Mouse (Mus musculus): ENCODE results near the gene Jph4. TPM values are rescaled to one million over a fixed set of nuclear protein-coding genes. Genes with fewer than 3 reads are reported as not detected.

Jph4 gene
- total and polyA plus RNA-seq, 3 experiments = not detected

GRCm38 (mm10) chr14:55160251-55161071 lies 43.7 kb upstream of the Jph4 start:
- peaks cover 0 to 11% of the 10 kb centered on the region in 2 experiments; a peak in 2 of 4 replicates for H3K4me1 ChIP-seq (ENCODE audit: control insufficient read depth in 1 of 2, insufficient read depth in 2 of 2)
- H3K36me3 ChIP-seq (replicated peaks in 1 of 2; ENCODE audit: control insufficient read depth in 1 of 2, insufficient read depth in 1 of 2, low read length in 1 of 2) = no peaks in the 10 kb centered on the region
- H3K9me3 ChIP-seq (replicated peaks; ENCODE audit: low read length) = no peaks in the 10 kb centered on the region
- no peak for TF ChIP-seq SIN3A (IDR thresholded peaks at IDR 0.05; ENCODE audit: low read length)
- no peak for TF ChIP-seq JUND (conservative IDR thresholded peaks at IDR 0.05; ENCODE audit: low read depth, low read length)
- no peak for TF ChIP-seq KAT2A (IDR thresholded peaks at IDR 0.05; ENCODE audit: insufficient replicate concordance, low read length)
- TF ChIP-seq POLR2A (IDR thresholded peaks at IDR 0.05; ENCODE audit: low read depth, low read length) = no peak
- no peak for TF ChIP-seq RCOR1 (conservative IDR thresholded peaks at IDR 0.05; ENCODE audit: low read depth, low read length)
- TF ChIP-seq ZKSCAN1 (IDR thresholded peaks at IDR 0.05; ENCODE audit: borderline replicate concordance, low read depth, low read length) = no peak
- TF ChIP-seq E2F4 (IDR thresholded peaks at IDR 0.05; ENCODE audit: insufficient replicate concordance, low read depth, low read length) = no peak
- no peak for TF ChIP-seq NRF1 (IDR thresholded peaks at IDR 0.05; ENCODE audit: low read depth, low read length)
- no peak for TF ChIP-seq CTCF (conservative IDR thresholded peaks at IDR 0.05 in 1 of 2, IDR thresholded peaks at IDR 0.05 in 1 of 2; ENCODE audit: low read depth in 2 of 2, low read length in 2 of 2)
- no peak for TF ChIP-seq RAD21 (IDR thresholded peaks at IDR 0.05; ENCODE audit: low read depth, low read length)
- TF ChIP-seq ZC3H11A (IDR thresholded peaks at IDR 0.05; ENCODE audit: low read depth, low read length) = no peak
- TF ChIP-seq MEF2A (IDR thresholded peaks at IDR 0.05; ENCODE audit: borderline replicate concordance, low read depth, low read length) = no peak
- no peak for TF ChIP-seq BHLHE40 (IDR thresholded peaks at IDR 0.05; ENCODE audit: low read depth, low read length)
- TF ChIP-seq ELF1 (IDR thresholded peaks at IDR 0.05; ENCODE audit: low read depth, low read length) = no peak
- no peak for TF ChIP-seq NELFE (IDR thresholded peaks at IDR 0.05; ENCODE audit: low read depth, low read length)
- TF ChIP-seq GABPA (IDR thresholded peaks at IDR 0.05; ENCODE audit: insufficient replicate concordance, low read depth, low read length) = no peak
- no peak for TF ChIP-seq JUN (IDR thresholded peaks at IDR 0.05; ENCODE audit: insufficient read depth, low read depth, low read length)
- no peak for TF ChIP-seq MXI1 (IDR thresholded peaks at IDR 0.05; ENCODE audit: low read depth, low read length)
- no peak for TF ChIP-seq MAFK (IDR thresholded peaks at IDR 0.05; ENCODE audit: insufficient replicate concordance, low read length)
- no peak for TF ChIP-seq ETS1 (conservative IDR thresholded peaks at IDR 0.05; ENCODE audit: low read depth, low read length)
- no peak overlapping the region for H3K27ac ChIP-seq (ENCODE audit: insufficient read depth, low read depth)
- H3K9ac ChIP-seq (ENCODE audit: insufficient read depth, low read depth) = no peak overlapping the region
- peaks cover 5% of the 10 kb centered on the region for H3K27me3 ChIP-seq (replicated peaks)
- H3K4me3 ChIP-seq (replicated peaks in 1 of 3; ENCODE audit: low read depth in 2 of 3, low read length in 2 of 3, poor library complexity in 1 of 3) = no peak overlapping the region
- DNase-seq (ENCODE audit: extremely low read depth) = no peak
- H3K4me2 ChIP-seq (ENCODE audit: insufficient read depth, low read depth, poor library complexity, severe bottlenecking) = no peak overlapping the region
- no peaks in the 10 kb centered on the region for H3K79me2 ChIP-seq (replicated peaks; ENCODE audit: control insufficient read depth, extremely low read depth, insufficient read depth, poor library complexity, severe bottlenecking)
- dilution Hi-C loops (cut with MboI; ENCODE audit: extremely low pct_ligation_motif_present, extremely low pct_unique_long_range_greater_than_20kb, low sequenced_read_pairs) (no loop called here), in situ Hi-C loops (cut with MboI; ENCODE audit: low pct_ligation_motif_present, low pct_unique_long_range_greater_than_20kb, low sequenced_read_pairs) (no loop called here)
